Mouse (Mus musculus): ENCODE measurements around the gene Tuba1c.

DNA sequence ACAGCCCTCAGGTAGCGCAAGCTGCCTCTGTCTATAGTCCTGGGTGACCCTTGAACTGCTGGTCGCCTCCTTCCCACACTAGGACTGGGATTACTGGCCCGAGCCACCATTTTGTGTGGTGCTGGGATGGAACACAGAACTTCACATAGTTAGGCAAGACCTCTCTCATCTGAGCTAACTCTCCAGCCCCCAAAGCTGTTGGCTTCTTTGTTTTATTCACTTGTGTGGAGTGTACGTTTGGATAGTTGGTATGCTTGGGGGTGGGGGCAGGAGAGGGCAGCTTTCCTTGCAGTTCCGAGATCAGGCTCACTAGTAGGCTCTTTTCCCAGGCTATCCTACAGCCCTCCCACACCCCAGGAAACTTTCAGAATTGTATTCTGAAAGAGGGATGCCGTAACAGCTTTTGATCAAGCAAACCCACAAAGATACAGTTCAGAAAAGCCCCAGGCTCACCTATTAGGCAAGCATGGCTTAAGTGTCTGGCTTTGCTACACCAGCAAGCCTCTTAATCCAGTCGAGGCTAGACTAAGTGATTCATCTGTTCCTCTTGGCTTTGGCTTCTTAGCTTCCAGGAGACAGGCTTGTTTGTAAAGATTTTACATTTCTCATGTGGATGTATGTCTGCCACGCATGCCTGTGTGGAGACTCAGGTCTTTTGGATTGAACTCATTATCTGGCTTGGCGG lies 2.5 kb downstream of the Tuba1c start:
- TF ChIP-seq TAL1 (IDR thresholded peaks at IDR 0.05; ENCODE audit: low read length) (no peak), GATA1 (IDR thresholded peaks at IDR 0.05; ENCODE audit: low read length) (no peak)

Data from erythroblast, embryonic 14.5 days (primary cell).